Mouse (Mus musculus): ENCODE measurements around the gene Tmpo.
"Not testable (repeated sequence)": the region's sequence is repeated elsewhere in the genome, so short reads cannot be mapped to it uniquely, and the experiment has no call there.

Gene Tmpo

DNA sequence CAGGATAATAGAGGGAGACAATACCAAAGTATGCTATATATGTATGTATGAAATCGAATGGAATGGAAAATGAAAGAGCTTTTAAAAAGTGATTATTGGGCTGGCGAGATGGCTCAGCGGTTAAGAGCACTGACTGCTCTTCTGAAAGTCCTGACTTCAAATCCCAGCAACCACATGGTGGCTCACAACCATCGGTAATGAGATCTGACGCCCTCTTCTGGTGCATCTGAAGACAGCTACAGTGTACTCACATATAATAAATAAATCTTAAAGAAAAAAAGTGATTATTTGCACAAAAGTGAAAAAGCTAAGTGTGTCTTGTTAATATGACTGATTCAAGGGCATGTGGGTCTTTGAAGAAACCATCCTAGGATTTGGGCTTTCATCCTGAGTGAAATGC lies 3.8 kb upstream of the Tmpo start:
- not testable (repeated sequence) for DNase-seq (ENCODE audit: low spot score)

DNA sequence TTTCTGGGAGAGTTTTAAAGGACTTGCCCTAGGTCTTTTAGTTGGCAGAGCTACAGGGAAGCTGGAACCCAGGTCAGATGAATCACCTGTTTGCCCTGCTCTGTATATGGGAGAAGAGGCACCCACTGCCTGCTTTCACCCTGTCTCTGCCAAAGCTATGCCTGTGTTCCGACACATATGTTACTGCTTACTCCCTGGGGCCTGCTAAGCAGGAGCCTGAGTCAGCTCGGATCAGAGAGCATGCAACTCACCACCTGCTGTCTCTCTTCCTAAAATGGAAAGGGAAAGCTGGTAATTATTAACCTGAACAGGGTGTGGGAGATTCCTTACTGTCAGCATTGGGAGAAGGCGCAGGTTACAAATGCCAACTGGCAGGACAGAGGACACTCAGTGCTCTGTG lies 2.2 kb upstream of the Tmpo start:
- DNase-seq (ENCODE audit: low spot score), result no peak

DNA sequence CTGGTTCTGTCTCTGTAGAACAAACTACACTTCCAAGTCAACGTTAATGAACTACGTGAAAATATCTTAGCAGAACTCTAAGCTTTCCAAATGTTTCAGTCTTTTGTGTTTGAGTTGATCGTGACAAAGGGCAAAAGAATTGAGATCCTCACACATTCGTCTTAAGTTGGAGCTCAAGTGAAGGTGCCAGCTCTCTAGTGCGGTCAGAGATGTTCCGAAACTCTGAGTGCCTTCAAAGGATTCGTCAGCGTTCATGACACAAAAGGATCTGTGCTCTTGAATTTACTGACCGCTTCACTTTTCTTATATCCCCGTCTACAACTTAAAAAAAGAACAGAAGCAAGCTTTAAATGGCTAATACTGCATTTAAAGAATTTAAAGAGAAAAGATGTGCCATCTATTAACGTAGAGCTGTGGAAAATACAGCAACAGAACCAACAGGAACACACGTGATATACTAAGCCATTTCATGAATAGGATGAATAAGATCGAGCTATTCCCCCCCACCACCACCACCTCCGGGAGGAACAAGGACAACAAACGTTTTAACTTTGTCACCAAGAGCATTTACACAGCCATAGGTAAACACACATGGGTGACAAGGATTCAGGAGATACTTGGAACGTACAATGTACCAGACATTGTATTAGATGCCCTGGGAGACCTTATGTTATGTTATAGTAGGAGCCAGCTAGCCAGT lies 1.3 kb upstream of the Tmpo start:
- DNase-seq (ENCODE audit: low spot score), result no peak

DNA sequence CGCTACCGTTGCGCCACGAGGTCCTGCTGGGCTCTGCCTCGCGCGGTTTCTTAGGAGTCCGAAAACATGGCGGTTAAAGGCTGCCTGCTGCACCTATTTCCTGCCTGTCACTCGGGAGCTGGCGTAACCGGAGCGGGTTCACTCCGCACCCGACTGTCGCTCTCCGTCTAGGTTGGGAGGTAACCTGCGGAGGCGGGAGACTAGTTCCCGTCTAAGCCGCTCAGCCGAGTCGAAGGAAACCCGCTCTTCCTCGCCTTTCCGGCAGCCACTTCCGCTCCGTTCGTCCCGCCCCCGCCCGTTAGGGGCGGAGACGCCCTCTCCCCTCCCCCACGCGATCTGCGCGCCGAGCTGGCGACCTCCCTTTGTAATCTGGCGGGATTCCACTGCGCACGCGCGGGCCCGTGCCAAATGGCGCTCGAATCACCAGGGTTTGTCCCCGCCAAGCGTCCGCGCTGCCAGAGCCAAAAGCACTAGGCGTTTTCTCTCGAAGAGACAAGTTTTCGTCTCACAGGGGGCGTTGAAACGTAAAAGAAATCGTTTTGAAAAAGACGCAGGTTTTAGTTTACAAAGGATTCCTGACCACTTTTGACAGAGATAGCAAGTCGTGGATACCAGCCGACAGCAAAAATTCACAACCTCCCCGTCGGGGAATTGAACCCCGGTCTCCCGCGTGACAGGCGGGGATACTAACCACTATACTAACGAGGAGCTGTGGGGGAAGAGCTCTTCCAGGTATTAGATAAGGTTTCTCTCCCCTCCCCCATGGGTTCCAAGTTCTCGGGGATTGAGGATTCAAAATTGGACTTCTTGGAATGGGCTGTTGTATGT lies 560 bp upstream of the Tmpo start:
- DNase-seq (ENCODE audit: low spot score), result peak; percentile 100

DNA sequence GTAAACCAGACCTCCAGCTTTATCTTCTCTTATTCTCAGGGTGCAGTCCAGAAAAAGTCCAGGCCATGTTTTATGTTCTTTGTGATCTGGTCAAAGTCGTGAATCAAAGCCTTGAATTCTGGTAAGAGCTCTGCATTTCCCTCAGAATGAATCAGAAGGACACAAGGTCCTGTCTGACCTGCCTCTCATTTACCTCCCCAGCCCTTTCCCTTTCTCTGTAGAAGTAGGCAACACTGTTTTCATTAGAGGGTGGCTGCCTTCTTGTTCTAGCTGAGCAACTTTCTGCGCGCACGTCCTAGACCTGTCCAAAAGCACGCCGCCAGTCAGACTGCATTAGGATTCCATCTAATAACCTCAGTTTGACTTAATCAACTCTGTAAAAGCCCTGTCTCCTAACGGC lies 814 bp downstream of the Tmpo start:
- DNase-seq (ENCODE audit: low spot score), result no peak

DNA sequence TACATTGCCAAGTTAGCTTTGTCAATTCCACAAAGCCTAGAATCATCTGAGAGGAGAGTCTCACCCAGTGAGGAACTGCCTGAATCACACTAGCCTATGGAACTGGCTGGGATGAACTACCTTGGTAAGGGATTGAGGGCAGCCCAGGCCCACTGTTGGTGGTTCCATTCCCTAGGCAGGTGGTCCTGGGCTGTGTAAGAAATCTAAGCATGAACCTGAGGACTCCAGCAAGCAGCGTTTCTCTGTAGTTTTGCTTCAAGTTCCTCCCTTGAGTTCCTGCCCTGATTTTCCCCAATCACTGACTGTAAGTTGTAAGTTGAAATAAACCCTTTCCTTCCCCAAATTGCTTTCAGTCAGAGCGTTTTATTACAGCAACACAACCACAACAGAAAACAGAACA lies 1.3 kb downstream of the Tmpo start:
- DNase-seq (ENCODE audit: low spot score), result no peak

DNA sequence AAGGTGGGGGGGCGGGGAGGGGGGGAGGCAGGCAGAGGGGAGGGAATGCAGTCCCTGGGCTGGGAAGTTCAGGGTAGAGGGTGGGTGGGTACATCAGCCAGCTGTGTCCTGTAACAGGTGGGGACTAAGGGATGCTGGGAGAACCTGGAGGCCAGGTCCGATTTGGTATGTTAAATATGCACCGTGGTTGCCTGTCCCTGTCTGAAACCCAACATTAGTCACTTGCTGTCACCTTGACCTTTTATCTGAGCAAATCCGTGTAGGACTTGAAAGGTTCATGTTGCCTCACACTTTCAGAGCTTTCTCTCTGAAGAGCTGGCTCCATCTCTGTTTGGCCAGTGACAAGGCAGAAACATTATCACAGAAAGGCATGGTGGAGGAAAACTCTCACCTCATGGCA lies 3.9 kb downstream of the Tmpo start:
- DNase-seq (ENCODE audit: low spot score), result no peak

DNA sequence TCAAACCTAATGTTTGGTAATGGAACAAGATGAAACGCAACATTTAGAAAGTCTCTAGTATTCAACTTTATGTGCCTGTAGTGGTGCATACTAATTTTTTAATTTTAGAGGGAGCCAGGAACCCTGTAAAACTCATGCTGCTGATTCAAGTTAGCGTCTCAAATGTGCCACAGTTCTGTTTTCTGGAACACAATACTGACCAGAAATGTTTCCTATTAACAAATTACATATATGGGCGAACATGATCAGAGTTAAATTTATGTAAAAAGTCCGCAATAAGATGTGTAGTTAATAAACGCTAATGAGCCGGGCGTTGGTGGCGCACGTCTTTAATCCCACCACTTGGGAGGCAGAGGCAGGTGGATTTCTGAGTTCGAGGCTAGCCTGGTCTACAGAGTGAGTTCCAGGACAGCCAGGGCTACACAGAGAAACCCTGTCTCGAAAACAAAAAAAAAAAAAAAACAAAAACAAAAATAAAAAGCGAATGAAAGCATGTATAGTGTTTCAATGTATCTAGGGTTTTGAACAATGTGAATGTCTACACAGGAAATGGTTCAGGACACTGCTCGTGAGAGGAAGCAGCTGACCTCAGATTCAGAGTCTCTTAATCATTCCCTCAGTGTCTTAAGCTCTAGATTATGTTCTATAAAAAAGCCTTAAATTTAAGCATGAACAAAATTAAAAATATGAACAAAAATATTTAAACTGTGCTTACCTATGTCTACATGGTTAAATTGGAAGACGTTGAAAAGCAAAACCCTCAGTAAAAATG lies 8.6 kb downstream of the Tmpo start:
- DNase-seq (ENCODE audit: low spot score), result no peak

DNA sequence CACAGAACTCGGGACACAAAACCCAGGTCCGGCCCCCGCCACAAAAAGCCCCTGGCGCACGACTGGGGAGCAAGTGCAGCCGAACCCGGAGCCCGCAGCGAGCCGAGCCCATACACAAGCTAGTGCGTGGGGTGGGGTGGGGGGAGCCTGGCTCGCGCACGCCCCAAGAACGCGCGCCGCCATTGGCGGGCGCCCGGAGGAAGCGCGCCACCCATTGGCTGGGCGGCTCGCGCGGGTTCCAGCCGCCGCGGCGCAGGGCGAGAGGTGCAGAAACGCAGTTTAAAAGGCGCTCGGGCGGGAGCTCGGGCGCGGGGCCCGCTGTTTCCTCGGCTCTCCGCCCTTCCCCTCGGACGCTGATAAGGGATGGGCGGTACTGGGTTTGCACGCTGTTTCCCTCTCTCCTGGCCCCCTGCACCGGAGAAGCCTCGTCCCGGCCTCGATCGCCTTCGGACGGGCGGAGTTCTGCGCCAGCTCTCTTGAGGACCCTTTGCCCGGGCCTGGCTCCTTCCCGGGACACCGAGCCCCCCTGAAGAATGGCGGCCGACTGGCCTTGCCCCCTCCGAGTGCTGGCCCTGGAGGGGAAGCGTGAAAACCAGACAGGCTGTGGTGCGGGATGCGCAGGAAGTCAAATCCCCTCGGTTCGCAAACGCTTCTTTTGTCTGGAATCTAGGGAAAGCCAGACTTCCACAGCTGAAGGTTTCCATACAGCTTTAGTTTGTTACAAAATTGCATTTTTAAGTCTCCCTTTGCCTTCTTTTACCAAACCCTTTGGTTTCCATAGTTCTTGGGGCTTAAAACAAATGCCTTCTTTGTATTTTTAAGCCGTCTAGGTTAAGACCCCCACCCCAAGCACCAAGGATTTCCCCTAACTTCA lies 9.4 kb downstream of the Tmpo start:
- peak; percentile 91 for DNase-seq (ENCODE audit: low spot score)

DNA sequence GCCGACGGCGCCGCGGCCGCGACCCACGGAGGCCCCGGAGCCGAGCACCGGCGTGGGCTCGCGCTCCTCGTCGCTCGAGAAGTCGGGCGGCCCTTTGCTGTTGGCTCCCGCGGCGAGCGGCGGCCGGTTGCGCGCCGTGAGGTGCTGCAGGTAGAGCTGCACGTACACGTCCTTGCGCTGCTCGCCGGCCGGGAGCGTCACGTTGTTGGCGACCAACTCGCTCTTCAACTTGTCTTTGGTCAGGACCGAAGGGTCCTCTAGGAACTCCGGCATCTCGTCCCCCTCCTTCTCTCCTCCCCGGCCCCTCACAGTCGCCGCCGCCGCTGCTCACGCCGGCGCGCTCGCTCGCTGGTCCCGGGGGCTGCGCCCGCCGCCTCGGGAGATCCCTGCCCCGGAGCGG lies 10.1 kb downstream of the Tmpo start:
- DNase-seq (ENCODE audit: low spot score), result no peak

DNA sequence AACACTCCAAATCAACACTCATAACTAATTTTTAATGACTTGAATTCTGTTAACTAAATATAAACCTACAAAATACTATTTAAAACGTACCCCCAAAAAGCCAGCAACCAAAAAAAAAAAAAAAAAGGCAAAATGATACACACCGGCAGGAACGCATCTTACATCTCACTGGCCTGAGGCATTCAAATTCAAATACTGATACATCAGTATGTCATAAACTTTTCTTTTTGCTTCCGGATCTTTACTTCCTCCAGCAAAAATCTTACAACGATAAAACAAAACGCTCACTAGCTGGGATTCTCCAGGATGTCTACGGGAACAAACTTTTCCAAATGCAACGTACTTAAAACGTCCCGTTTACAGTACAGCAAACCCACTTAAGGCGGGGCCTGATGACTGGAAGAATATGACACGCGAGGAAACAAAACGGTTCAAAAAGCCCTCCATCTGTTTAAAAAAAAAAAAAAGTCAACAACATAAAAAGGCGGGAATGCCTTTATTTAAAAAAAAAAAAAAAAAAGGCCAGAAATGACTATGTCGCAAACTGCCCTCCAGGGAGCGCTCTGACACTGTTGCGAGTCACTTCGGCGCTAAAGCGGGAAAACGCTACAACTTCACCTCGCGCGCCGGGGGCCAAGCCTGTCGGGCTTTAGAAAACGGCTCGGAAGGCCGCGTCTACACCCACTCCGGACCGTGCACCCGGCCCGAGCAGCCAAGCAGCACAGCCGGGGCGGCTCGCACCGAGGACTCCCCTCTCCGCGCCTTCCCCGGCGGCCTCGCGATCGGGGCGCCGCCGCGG lies 10.8 kb downstream of the Tmpo start:
- DNase-seq (ENCODE audit: low spot score), result peak; percentile 72

DNA sequence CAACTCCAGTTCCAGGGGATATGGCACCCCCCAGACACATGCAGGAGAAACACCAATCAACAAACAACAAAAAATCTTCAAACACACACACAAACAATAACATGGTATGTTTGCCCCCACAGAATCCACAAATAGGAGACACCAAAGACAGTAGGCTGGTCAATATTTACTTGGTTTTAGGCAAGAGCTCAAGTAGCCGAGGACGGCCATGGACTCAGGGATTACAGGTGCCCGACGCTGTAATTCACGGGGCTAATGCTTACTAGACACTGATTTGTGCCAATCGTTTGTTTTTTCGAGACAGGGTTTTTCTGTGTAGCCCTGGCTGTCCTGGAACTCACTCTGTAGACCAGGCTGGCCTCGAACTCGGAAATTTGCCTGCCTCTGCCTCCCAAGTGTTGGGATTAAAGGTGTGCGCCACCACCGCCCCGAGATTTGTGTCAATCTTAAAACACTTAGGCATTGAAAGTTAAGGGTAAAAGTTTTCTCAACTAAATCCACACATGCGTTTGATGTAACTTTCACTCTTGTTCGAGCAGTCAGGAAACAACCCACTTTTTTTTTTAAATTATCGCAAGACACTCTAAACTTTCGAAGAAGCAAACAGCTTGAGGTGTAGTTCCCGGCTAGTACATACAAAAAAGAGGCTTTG lies 11.6 kb downstream of the Tmpo start:
- no peak for DNase-seq (ENCODE audit: low spot score)

DNA sequence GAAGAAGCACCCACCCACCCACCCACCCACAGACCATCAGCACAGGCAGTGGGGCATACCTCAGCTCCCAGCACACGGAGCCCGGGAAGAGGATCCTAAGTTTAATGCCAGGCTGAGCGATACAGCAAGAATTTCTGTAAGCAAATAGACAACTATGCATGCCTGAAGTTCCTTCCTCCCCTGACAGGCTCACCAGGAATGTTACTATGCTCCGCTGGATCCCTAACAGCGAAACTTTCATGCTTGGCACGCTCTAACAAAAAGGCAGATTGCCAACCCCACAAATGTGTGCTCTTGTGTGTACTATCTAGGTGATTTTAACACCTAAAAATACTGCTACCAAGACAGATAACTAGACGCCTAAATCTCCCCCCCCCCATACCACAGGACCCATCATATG lies 13.8 kb downstream of the Tmpo start:
- DNase-seq (ENCODE audit: low spot score), result no peak

DNA sequence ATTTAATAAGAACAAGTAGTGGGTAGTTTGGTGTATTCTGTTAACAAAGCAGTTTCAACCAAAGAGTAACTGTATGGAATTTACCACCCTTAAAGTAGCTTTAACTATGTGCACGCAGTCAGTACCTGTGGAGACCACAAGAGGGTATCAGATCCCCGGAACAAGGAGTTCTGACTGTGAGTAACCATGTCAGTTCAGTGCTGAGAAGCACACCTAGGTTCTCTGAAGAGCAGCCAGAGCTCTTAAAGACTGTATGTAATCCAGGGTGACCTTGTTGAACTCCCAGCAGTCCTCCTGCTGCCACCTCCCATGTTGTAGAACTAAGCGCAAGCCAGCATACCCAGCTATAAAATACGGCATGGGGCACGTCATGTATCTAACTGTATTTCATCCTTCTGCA lies 14.2 kb downstream of the Tmpo start:
- no peak for DNase-seq (ENCODE audit: low spot score)

DNA sequence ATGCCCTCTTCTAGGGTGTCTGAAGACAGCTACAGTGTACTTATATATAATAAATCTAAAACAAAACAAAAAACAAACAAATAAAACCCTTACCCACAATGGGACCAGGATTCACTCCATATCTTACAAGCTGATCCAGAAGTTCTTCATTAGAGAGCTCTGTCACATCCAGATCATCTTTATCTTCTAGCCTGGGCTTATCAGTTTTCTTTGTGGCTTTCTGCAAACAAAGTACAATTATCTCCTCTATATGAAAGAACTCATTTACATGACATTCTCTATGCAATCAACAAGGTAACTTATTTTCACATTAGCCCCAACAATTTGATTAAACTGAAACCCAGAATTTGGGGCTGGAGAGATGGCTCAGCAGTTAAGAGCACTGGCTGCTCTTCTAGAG lies 15.3 kb downstream of the Tmpo start:
- DNase-seq (ENCODE audit: low spot score), result no peak

DNA sequence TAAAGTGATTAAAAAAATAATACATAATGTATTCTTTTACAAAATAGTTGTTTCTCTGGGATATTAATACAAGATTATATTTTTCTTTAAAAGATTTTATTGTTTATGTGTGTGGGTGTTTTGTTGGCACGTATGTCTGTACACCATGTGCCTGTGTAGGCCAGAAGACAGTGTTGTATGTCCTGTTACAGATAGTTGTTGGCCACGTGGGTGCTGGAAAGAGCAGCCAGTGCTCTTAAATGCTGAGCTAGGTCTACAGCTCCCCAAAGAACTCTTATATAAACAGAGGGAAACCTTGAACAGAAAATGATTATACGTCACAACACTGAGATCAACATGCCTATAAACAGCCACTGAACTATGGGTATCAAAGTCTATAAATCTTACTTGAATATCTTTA lies 16.6 kb downstream of the Tmpo start:
- DNase-seq (ENCODE audit: low spot score), result no peak

DNA sequence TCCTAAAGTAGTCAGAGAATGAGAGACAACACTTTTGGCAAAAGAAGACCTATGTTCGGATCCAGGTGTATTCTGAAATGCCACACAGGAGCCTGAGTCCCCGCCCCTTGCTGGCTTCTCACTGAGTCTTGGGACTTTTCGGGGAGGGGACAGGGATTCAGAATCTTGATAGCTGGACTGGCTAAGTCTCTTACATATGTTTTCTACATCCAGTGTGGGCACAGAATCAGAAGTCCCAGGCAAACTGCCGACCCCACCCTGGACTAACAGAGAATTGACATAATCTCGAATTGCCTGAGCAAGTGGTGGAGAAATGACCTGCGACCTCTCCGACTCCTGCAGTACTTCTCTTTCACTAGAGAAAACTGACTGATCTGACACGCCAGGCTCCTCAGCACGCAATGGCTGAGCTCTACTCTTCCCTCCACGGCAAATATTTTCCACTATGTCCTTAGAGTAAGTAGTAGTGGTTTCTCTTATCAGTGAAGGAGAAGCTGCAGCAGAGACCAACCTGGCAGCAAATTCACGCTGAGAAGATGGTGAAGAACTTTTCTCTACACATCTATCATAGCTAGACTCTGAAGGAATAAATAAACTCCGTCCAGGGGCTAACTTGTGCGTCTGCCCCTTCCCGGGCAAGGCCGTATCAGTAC lies 18.5 kb downstream of the Tmpo start:
- no peak for DNase-seq (ENCODE audit: low spot score)

DNA sequence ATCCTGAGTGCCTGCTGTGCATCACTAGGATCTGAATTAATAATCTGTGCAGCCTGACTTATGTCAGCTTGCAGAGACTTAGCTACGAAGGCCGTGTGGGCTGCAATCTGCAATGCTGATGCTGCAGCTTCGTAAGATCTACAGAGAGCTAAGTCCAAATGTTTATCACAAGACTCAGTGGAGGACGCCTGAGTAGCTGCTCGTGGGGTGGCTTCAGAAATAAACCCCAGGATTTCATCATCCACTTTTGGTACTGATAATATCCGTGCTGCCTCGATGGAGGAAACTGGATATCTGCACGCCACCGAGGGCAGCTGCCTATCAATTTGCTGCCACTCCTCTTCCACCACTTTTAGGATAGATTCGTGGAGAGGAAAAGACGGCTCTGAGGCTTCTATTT lies 19.0 kb downstream of the Tmpo start:
- DNase-seq (ENCODE audit: low spot score), result no peak

DNA sequence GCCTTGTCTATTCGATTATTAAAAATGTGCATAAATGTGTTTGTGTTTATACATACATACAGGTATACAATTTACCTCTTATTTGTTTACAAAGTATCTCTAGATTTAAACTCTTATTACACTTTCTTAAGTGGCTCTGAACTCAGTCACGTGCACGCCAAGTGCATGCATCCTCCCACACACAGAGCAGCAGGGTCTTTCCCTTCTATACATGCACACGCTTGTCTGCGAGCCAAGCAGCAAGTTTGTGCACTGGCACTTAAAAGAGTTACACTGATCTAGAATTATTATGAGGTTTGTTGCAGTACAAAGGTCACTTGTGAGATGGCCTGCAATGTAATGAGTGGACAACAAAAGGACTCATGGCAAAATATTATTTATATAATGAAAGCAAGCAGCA lies 20.1 kb downstream of the Tmpo start:
- DNase-seq (ENCODE audit: low spot score), result no peak

DNA sequence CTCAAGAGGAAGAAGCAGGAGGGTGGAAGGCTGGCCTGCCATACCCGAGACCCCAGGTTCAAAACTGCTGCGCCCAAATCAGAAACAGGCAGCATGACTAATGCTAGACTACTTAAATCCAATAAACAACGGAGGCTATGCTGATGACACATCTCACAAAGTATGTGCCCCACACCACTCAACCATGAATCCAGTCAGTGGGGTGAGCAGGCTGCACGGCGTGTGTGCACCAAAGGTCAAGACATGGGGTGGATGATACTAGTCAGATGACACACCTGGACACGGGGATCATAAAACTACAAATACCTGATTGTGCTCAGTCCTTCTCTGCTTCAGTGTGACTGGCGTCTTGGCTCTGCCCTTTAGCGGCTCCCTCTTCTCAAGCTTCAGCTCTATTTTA lies 22.7 kb downstream of the Tmpo start:
- DNase-seq (ENCODE audit: low spot score), result no peak

Data from ovary, postnatal 10 days (tissue).